Mouse (Mus musculus) lung, adult 2 months (tissue): Measurements from ENCODE around the gene Surf1. TPM values are rescaled to one million over a fixed set of nuclear protein-coding genes. Genes with fewer than 3 reads are reported as not detected.

Experiments used
- DNase-seq: peaks from one replicate; pipeline ENCODE4 v3.0.0; 2022
- H3K4me1 ChIP-seq: fragments of 200-500 bp; 2 replicates; pipeline ENCODE4 v1.6.1; 2011; ENCODE audit warnings: low read length; ENCODE audit not compliant: control insufficient read depth, insufficient read depth
- H3K4me3 ChIP-seq: fragments of 200-500 bp; replicated peaks from 2 replicates; pipeline ENCODE3; 2011; ENCODE audit warnings: low read depth, mild to moderate bottlenecking, control low read depth, low read length; ENCODE audit errors: extremely low read depth
- CTCF ChIP-seq: fragments of 200-500 bp; IDR thresholded peaks from 2 replicates; pipeline ENCODE4 v1.5.1; 2011; ENCODE audit warnings: mild to moderate bottlenecking, low read length, control low read depth; ENCODE audit not compliant: insufficient read depth
- POLR2A ChIP-seq: fragments of 200-500 bp; IDR thresholded peaks from 2 replicates; pipeline ENCODE4 v1.6.1; 2011; ENCODE audit warnings: low read depth, mild to moderate bottlenecking, control low read depth, low read length, borderline replicate concordance; ENCODE audit errors: extremely low read depth
- WGBS: fragments of 180-500 bp; shearing (Covaris S2); methylation state at CpG from one replicate; pipeline ENCODE4 v1.1.7; 2018; 5-methylcytosine and 5-hydroxymethylcytosine counted together
- polyA plus RNA-seq: library from polyadenylated mRNA; depleted of rRNA; stranded (reverse); fragments of >200 nt; gene quantifications from 2 replicates; pipeline ENCODE4 v1.2.3, GENCODE M21; 2012

Surf1 gene
- polyA plus RNA-seq, 1 experiment = 68.0 TPM

- no peak for TF ChIP-seq POLR2A
- peak; percentile 28; the same call in 1 of the 2 replicates for TF ChIP-seq CTCF
- Histone ChIP-seq H3K4me1 (peaks cover 10% of the 10 kb centered on the region), H3K4me3 (no peak overlapping the region)
- peak; percentile 49 for DNase-seq
- 12% methylated on average over 1 of the region's 1 CpGs for WGBS
Measured at GRCm38 (mm10) chr2:26930390-26930789, 14.1 kb upstream of the Surf1 start.

- WGBS = 82% methylated on average over 6 of the region's 6 CpGs
- DNase-seq = no peak
- Histone ChIP-seq H3K4me3 (no peak overlapping the region), H3K4me1 (peaks cover 10% of the 10 kb centered on the region)
- TF ChIP-seq POLR2A (no peak), CTCF (no peak)
Measured at GRCm38 (mm10) chr2:26927745-26928476, 11.6 kb upstream of the Surf1 start.

- WGBS = 47% methylated on average over 9 of the region's 9 CpGs
- Histone ChIP-seq H3K4me1 (peaks cover 6% of the 10 kb centered on the region; the same call in 1 of the 2 replicates), H3K4me3 (no peak overlapping the region)
- no peak for TF ChIP-seq CTCF
- no peak for TF ChIP-seq POLR2A
- no peak for DNase-seq
Measured at GRCm38 (mm10) chr2:26921784-26922183, 5.5 kb upstream of the Surf1 start.

GRCm38 (mm10) chr2:26920190-26920855 is 4.0 kb upstream of the Surf1 start:
- DNase-seq = no peak
- no peak overlapping the region for H3K4me3 ChIP-seq
- no peak for TF ChIP-seq CTCF
- H3K4me1 ChIP-seq = peaks cover 7% of the 10 kb centered on the region; the same call in 1 of the 2 replicates
- 87% methylated on average over 6 of the region's 6 CpGs for WGBS

GRCm38 (mm10) chr2:26919684-26920083 is 3.4 kb upstream of the Surf1 start:
- Histone ChIP-seq H3K4me1 (peaks cover 7% of the 10 kb centered on the region; the same call in 1 of the 2 replicates), H3K4me3 (no peak overlapping the region)
- 81% methylated on average over 3 of the region's 3 CpGs for WGBS
- no peak for DNase-seq
- no peak for TF ChIP-seq CTCF
- TF ChIP-seq POLR2A = no peak

- H3K4me1 ChIP-seq = peaks cover 8% of the 10 kb centered on the region
- TF ChIP-seq POLR2A (no peak), CTCF (no peak)
- 1% methylated on average over 13 of the region's 13 CpGs for WGBS
- no peak for DNase-seq
- H3K4me3 ChIP-seq = peak overlapping the region; percentile 89
Measured at GRCm38 (mm10) chr2:26916738-26917137, 408 bp upstream of the Surf1 start.

GRCm38 (mm10) chr2:26914148-26914941 is 2.0 kb downstream of the Surf1 start:
- TF ChIP-seq POLR2A = no peak
- no peak for TF ChIP-seq CTCF
- DNase-seq = no peak
- Histone ChIP-seq H3K4me3 (no peak overlapping the region), H3K4me1 (peaks cover 13% of the 10 kb centered on the region)
- WGBS = 61% methylated on average over 8 of the region's 8 CpGs

- Histone ChIP-seq H3K4me1 (peaks cover 16% of the 10 kb centered on the region), H3K4me3 (no peak overlapping the region)
- TF ChIP-seq POLR2A (no peak), CTCF (no peak)
- WGBS = 75% methylated on average over 17 of the region's 17 CpGs
- no peak for DNase-seq
Measured at GRCm38 (mm10) chr2:26913416-26914147, 2.7 kb downstream of the Surf1 start.

- Histone ChIP-seq H3K4me3 (no peak overlapping the region), H3K4me1 (peaks cover 19% of the 10 kb centered on the region)
- TF ChIP-seq CTCF = no peak
- 59% methylated on average over 5 of the region's 5 CpGs for WGBS
- no peak for DNase-seq
Measured at GRCm38 (mm10) chr2:26912253-26912770, 4.0 kb downstream of the Surf1 start.
